Mouse (Mus musculus): ENCODE data around the gene Elovl6.

- TF ChIP-seq ZNF384 (IDR thresholded peaks at IDR 0.05; ENCODE audit: low read depth, low read length), result no peak
- TF ChIP-seq MAFK (IDR thresholded peaks at IDR 0.05; ENCODE audit: insufficient read depth, low read depth, low read length), result no peak
Measured at GRCm38 (mm10) chr3:129532180-129532864, at the start of gene Elovl6.
